Mouse (Mus musculus) heart, embryonic 13.5 days (tissue): ENCODE results near the gene Cars2. TPM values are rescaled to one million over a fixed set of nuclear protein-coding genes. Genes with fewer than 3 reads are reported as not detected.

Experiments used
- ATAC-seq: fragments of 200-750 bp; cut with Nextera tagmentation; 2 replicates; pipeline ENCODE4 v1.8.0; 2017; ENCODE audit warnings: moderate TSS enrichment; ENCODE audit not compliant: insufficient number of reproducible peaks, low FRiP score, low TSS enrichment; ENCODE audit errors: extremely low read depth
- H3K27ac ChIP-seq: fragments of 300-500 bp; sonication (generic); replicated peaks from 2 replicates; pipeline ENCODE4 v1.5.1; 2015; ENCODE audit warnings: moderate library complexity, mild to moderate bottlenecking, inconsistent platforms
- H3K27me3 ChIP-seq: fragments of 300-500 bp; sonication (generic); replicated peaks from 2 replicates; pipeline ENCODE4 v1.6.1; 2015; ENCODE audit warnings: mild to moderate bottlenecking, inconsistent platforms
- H3K36me3 ChIP-seq: fragments of 300-500 bp; sonication (generic); 2 replicates; pipeline ENCODE4 v1.6.1; 2015; ENCODE audit warnings: mild to moderate bottlenecking, inconsistent platforms
- H3K4me1 ChIP-seq: fragments of 300-500 bp; sonication (generic); 2 replicates; pipeline ENCODE4 v1.6.1; 2015; ENCODE audit warnings: inconsistent platforms
- H3K4me2 ChIP-seq: fragments of 300-500 bp; sonication (generic); 2 replicates; pipeline ENCODE4 v1.6.1; 2015; ENCODE audit warnings: inconsistent platforms, mild to moderate bottlenecking, moderate library complexity
- H3K4me3 ChIP-seq: fragments of 300-500 bp; sonication (generic); 2 replicates; pipeline ENCODE4 v1.5.1; 2015; ENCODE audit warnings: moderate library complexity, mild to moderate bottlenecking, inconsistent platforms
- H3K9ac ChIP-seq: fragments of 300-500 bp; sonication (generic); 2 replicates; pipeline ENCODE4 v1.6.1; 2015; ENCODE audit warnings: inconsistent platforms, mild to moderate bottlenecking, moderate library complexity
- H3K9me3 ChIP-seq: fragments of 300-500 bp; sonication (generic); 2 replicates; pipeline ENCODE4 v1.6.1; 2016; ENCODE audit warnings: inconsistent platforms
- whole genome bisulfite sequencing: fragments of 180-500 bp; shearing (Covaris S2); methylation state at CpG from one replicate; pipeline ENCODE4 v1.1.7; 2015; ENCODE audit warnings: mixed read lengths; 5-methylcytosine and 5-hydroxymethylcytosine counted together
- polyA plus RNA-seq: library from polyadenylated mRNA; unstranded; fragments of >200 nt; fragmentation: Nextera tagmentation; extraction: Ambion mirVana; gene quantifications from 2 replicates; pipeline ENCODE4 v1.2.1, GENCODE M21; 2015

Cars2 gene
- polyA plus RNA-seq, 1 experiment from 2014 or later = 27.1 TPM

GRCm38 (mm10) chr8:11534494-11534893 is 16.1 kb downstream of the Cars2 start:
- Histone ChIP-seq H3K27me3 (no peaks in the 10 kb centered on the region), H3K4me3 (no peak overlapping the region), H3K27ac (no peak overlapping the region), H3K4me2 (no peak overlapping the region), H3K4me1 (no peaks in the 10 kb centered on the region), H3K9ac (no peak overlapping the region), H3K36me3 (peaks cover 74% of the 10 kb centered on the region), H3K9me3 (peaks cover 5% of the 10 kb centered on the region; the same call in 1 of the 2 replicates)
- ATAC-seq = no peak
- WGBS = 54% methylated on average over 9 of the region's 9 CpGs

GRCm38 (mm10) chr8:11530849-11531248 is 19.7 kb downstream of the Cars2 start:
- peaks cover 5% of the 10 kb centered on the region; the same call in 1 of the 2 replicates for H3K9me3 ChIP-seq
- no peaks in the 10 kb centered on the region for H3K4me1 ChIP-seq
- H3K27me3 ChIP-seq = no peaks in the 10 kb centered on the region
- no peak overlapping the region for H3K27ac ChIP-seq
- WGBS = 74% methylated on average over 4 of the region's 4 CpGs
- H3K9ac ChIP-seq = no peak overlapping the region
- no peak for ATAC-seq
- no peak overlapping the region for H3K4me3 ChIP-seq
- peaks cover 53% of the 10 kb centered on the region for H3K36me3 ChIP-seq
- H3K4me2 ChIP-seq = no peak overlapping the region

GRCm38 (mm10) chr8:11530155-11530770 is 20.3 kb downstream of the Cars2 start:
- WGBS = 76% methylated on average over 18 of the region's 18 CpGs
- H3K9me3 ChIP-seq = peaks cover 5% of the 10 kb centered on the region; the same call in 1 of the 2 replicates
- no peak overlapping the region for H3K27ac ChIP-seq
- H3K27me3 ChIP-seq = no peaks in the 10 kb centered on the region
- H3K4me1 ChIP-seq = no peaks in the 10 kb centered on the region
- no peak for ATAC-seq
- H3K9ac ChIP-seq = no peak overlapping the region
- H3K4me3 ChIP-seq = no peak overlapping the region
- peaks cover 55% of the 10 kb centered on the region for H3K36me3 ChIP-seq
- H3K4me2 ChIP-seq = no peak overlapping the region

GRCm38 (mm10) chr8:11523331-11523730 is 27.3 kb downstream of the Cars2 start:
- Histone ChIP-seq H3K36me3 (peaks cover 52% of the 10 kb centered on the region), H3K27me3 (no peaks in the 10 kb centered on the region), H3K9me3 (no peaks in the 10 kb centered on the region), H3K4me3 (no peak overlapping the region), H3K27ac (no peak overlapping the region), H3K4me2 (no peak overlapping the region), H3K9ac (no peak overlapping the region), H3K4me1 (no peaks in the 10 kb centered on the region)
- 67% methylated on average over 3 of the region's 3 CpGs for WGBS
- no peak for ATAC-seq

GRCm38 (mm10) chr8:11518676-11519075 is 31.9 kb downstream of the Cars2 start:
- 0 out of 2 replicates have a peak, but pooled peaks cover 3% of the 10 kb centered on the region for H3K4me1 ChIP-seq
- no peaks in the 10 kb centered on the region for H3K27me3 ChIP-seq
- H3K27ac ChIP-seq = no peak overlapping the region
- H3K9me3 ChIP-seq = no peaks in the 10 kb centered on the region
- WGBS = 87% methylated on average over 11 of the region's 11 CpGs
- ATAC-seq = no peak
- H3K36me3 ChIP-seq = peaks cover 84% of the 10 kb centered on the region
- no peak overlapping the region for H3K4me3 ChIP-seq
- H3K4me2 ChIP-seq = no peak overlapping the region
- no peak overlapping the region for H3K9ac ChIP-seq

- ATAC-seq = no peak
- Histone ChIP-seq H3K4me3 (no peak overlapping the region), H3K9ac (no peak overlapping the region), H3K4me2 (no peak overlapping the region), H3K9me3 (no peaks in the 10 kb centered on the region), H3K27ac (no peak overlapping the region), H3K4me1 (0 out of 2 replicates have a peak, but pooled peaks cover 3% of the 10 kb centered on the region), H3K36me3 (peaks cover 86% of the 10 kb centered on the region), H3K27me3 (no peaks in the 10 kb centered on the region)
- 84% methylated on average over 6 of the region's 6 CpGs for WGBS
Measured at GRCm38 (mm10) chr8:11518056-11518396, 32.6 kb downstream of the Cars2 start.

GRCm38 (mm10) chr8:11517366-11518055 is 33.1 kb downstream of the Cars2 start:
- ATAC-seq = no peak
- H3K4me1 ChIP-seq = 0 out of 2 replicates have a peak, but pooled peaks cover 3% of the 10 kb centered on the region
- no peak overlapping the region for H3K9ac ChIP-seq
- no peaks in the 10 kb centered on the region for H3K27me3 ChIP-seq
- H3K9me3 ChIP-seq = no peaks in the 10 kb centered on the region
- H3K36me3 ChIP-seq = peaks cover 87% of the 10 kb centered on the region
- no peak overlapping the region for H3K4me2 ChIP-seq
- H3K27ac ChIP-seq = no peak overlapping the region
- WGBS = 82% methylated on average over 16 of the region's 16 CpGs
- H3K4me3 ChIP-seq = no peak overlapping the region

- Histone ChIP-seq H3K27me3 (no peaks in the 10 kb centered on the region), H3K4me1 (0 out of 2 replicates have a peak, but pooled peaks cover 3% of the 10 kb centered on the region), H3K27ac (no peak overlapping the region), H3K36me3 (peaks cover 90% of the 10 kb centered on the region), H3K4me2 (no peak overlapping the region), H3K9ac (no peak overlapping the region), H3K4me3 (no peak overlapping the region), H3K9me3 (no peaks in the 10 kb centered on the region)
- WGBS = 88% methylated on average over 9 of the region's 9 CpGs
- no peak for ATAC-seq
Measured at GRCm38 (mm10) chr8:11516292-11516691, 34.3 kb downstream of the Cars2 start.

- H3K4me3 ChIP-seq = no peak overlapping the region
- no peaks in the 10 kb centered on the region for H3K9me3 ChIP-seq
- H3K9ac ChIP-seq = no peak overlapping the region
- 82% methylated on average over 5 of the region's 5 CpGs for WGBS
- H3K36me3 ChIP-seq = peaks cover 99% of the 10 kb centered on the region
- no peak overlapping the region for H3K4me2 ChIP-seq
- no peak overlapping the region for H3K27ac ChIP-seq
- H3K27me3 ChIP-seq = no peaks in the 10 kb centered on the region
- H3K4me1 ChIP-seq = 0 out of 2 replicates have a peak, but pooled peaks cover 3% of the 10 kb centered on the region
- no peak for ATAC-seq
Measured at GRCm38 (mm10) chr8:11513247-11513646, 37.3 kb downstream of the Cars2 start.

- Histone ChIP-seq H3K9me3 (no peaks in the 10 kb centered on the region), H3K4me1 (0 out of 2 replicates have a peak, but pooled peaks cover 3% of the 10 kb centered on the region), H3K4me2 (no peak overlapping the region), H3K27ac (no peak overlapping the region), H3K27me3 (no peaks in the 10 kb centered on the region), H3K9ac (no peak overlapping the region), H3K4me3 (no peak overlapping the region), H3K36me3 (peaks cover 98% of the 10 kb centered on the region)
- no peak for ATAC-seq
- WGBS = 66% methylated on average over 9 of the region's 9 CpGs
Measured at GRCm38 (mm10) chr8:11512711-11513110, 37.9 kb downstream of the Cars2 start.

GRCm38 (mm10) chr8:11510971-11511370 is 39.6 kb downstream of the Cars2 start:
- H3K27me3 ChIP-seq = no peaks in the 10 kb centered on the region
- H3K27ac ChIP-seq = no peak overlapping the region
- H3K9ac ChIP-seq = no peak overlapping the region
- 0 out of 2 replicates have a peak, but pooled peaks cover 3% of the 10 kb centered on the region for H3K4me1 ChIP-seq
- 72% methylated on average over 5 of the region's 5 CpGs for WGBS
- H3K4me2 ChIP-seq = no peak overlapping the region
- H3K36me3 ChIP-seq = peaks cover 98% of the 10 kb centered on the region
- H3K9me3 ChIP-seq = no peaks in the 10 kb centered on the region
- no peak for ATAC-seq
- H3K4me3 ChIP-seq = no peak overlapping the region

GRCm38 (mm10) chr8:11508880-11509279 is 41.7 kb downstream of the Cars2 start:
- Histone ChIP-seq H3K27me3 (no peaks in the 10 kb centered on the region), H3K9me3 (no peaks in the 10 kb centered on the region), H3K4me3 (no peak overlapping the region), H3K9ac (no peak overlapping the region), H3K36me3 (peaks cover 98% of the 10 kb centered on the region), H3K27ac (no peak overlapping the region), H3K4me1 (no peaks in the 10 kb centered on the region), H3K4me2 (no peak overlapping the region)
- no peak for ATAC-seq
- WGBS = 86% methylated on average over 10 of the region's 10 CpGs
